Mouse (Mus musculus): Measurements from ENCODE around the gene Hk1.

The Hk1 gene

DNA sequence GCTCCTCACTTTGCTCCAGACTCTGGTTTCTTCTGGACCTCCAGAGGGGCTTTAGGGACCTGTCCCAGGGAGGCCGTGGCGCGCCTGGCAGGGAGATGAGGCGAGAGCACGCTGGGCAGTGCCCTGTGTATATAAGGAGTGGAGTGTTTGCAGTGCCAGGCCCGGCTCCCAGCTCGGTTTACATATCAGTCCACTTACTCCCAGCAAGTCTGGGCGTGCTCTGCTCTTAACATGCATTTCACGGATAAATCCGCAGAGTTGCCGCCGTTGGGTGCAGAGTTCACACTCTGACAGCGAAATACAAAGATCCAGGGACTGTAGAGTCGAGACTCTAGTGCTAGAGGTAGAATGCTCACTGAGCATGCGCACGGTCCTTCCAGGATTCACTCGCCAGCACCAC is 156.9 kb downstream of the Hk1 start:
- no peak for DNase-seq (ENCODE audit: low spot score in 2 of 2)

DNA sequence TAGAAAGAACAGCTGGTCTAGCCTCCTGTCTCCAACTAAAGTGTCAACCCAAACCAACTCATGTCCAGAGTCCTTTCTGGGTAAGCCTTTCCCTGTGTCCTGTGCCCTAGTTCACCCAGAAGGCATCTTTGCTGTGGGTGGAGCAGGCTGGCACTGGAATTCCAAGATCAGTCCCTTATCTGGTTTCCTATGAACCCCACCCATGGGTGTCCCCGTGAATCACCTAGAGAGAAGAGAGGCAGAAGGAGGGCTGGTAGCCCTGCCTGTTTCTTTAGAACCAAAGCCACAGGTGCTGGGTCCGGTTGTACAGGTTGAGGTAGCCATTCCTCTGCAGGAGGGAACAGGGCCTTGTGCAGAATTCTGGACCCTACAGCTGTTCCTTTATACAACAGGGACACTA is 158.1 kb downstream of the Hk1 start:
- DNase-seq (ENCODE audit: low spot score in 2 of 2): no peak

DNA sequence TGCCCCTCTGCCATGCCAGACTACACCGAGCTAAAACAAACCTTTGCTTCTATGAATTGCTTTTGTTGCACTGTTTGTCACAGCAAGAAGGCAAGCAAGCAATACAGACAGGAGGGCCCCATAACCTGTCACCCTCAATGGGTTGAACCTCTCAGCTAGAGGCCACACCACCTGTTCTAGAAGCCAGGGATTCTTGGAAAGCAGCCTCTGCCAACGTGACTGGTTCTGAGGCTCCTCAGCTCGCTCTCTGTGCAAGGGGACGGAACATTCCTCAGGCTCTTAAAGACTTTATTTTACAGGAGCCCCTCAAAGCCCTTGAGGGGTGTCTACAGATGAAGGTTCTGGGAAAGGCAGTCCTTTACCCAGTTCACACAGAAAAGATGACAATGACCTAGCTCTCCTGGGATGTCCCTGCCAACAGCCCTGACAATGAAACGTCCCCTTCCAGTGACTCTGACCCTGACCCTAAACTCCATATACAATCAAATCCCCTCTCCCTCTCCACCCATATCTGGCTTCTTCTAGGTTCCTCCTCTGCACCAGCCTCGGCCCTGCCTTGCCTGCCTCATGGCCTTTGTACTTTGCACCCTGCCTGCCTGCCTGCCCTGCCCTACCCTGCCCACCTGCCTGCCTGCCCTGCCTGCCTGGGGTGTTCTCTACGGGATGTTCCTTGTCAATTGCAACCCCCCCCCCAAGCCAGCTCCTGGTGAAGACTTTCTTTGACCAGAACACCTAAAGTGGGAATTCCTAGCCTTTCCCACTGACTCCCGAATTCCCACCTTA is 158.8 kb downstream of the Hk1 start:
- no peak for DNase-seq (ENCODE audit: low spot score in 2 of 2)

Measured in spleen, postnatal 10 days (tissue).